Mouse (Mus musculus) c-Kit-positive CD71-positive TER-119-negative erythroid progenitor cells, embryonic 14.5 days (primary cell): ENCODE results near the gene Ptprt.

ENCODE experiments used
- DNase-seq: peaks from one replicate; pipeline ENCODE4 v3.0.0-alpha.2; 2013; ENCODE audit warnings: low read depth

The Ptprt gene

DNA sequence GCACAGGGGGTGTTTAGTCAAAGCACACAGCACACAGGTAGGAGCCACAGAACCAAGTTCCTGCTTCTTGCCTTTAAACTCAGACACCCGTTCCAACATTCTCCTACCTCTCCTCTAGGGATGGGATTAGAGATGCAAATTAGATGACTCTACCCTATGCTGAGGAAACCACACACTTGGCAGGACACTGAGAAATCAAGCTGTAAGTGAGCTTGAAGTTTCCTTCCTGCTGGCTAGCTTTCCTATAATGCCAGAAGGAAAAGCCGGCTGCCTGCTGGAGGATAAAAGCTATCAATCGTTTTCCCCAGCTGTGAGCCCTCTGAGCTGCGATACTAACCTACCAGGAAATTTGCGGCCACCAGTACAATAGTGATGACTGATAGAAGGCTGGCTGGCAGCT lies 999.0 kb downstream of the Ptprt start:
- DNase-seq, result no peak

DNA sequence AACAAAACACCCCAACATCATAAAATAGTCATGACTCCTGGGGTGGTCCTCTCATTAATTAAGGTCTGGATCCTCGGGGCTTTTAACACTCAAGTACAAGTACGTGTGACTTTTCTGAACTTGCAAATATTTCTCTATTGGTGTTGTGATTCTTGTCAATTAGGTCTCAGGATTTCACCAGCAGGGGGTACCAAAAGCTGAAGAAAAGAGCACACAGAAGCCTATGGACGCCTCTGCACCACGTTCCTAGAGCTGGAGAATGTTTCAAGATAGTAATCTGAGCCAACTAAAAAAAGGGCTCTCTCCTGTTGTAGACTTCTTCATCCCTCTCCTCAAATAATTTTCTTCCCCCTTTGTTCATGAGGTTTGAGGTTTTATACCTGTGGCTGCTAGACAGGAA lies 1000.1 kb downstream of the Ptprt start:
- no peak for DNase-seq

DNA sequence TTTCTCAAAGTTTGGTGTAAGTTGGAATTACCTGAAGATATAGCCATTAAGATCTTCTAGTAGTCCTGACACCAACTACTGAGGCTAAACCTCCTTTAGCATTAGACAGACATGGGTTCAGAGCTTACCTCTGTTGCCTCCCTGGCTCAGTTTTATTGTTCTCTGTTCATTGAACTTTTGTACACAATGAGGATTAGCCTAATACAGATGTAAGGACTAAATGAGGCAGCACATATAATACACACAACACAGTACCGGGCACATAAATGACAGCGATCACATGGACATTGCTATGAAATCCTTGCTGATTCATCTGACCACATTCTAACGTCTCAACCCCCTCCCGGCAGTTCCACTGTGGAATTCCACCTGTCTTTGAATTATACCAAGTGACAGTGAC lies 1003.9 kb downstream of the Ptprt start:
- no peak for DNase-seq

DNA sequence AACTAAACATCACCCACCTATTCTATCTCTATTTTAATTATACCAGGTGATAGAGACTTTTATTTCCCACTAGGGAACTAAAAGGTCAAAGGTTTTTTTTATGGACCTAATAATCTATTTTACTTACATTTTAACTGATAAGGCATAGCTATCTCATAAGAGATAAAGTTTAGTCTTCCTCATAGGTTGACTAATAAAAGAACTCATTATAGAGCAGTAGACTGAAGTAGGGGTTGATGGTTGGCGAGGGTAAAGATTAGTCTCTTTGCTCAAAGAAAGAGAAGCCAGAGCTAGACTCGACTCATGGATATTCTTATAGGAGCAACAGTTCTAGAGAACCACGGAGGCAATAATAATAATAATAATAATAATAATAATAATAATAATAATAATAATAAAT lies 1004.3 kb downstream of the Ptprt start:
- DNase-seq, result no peak

DNA sequence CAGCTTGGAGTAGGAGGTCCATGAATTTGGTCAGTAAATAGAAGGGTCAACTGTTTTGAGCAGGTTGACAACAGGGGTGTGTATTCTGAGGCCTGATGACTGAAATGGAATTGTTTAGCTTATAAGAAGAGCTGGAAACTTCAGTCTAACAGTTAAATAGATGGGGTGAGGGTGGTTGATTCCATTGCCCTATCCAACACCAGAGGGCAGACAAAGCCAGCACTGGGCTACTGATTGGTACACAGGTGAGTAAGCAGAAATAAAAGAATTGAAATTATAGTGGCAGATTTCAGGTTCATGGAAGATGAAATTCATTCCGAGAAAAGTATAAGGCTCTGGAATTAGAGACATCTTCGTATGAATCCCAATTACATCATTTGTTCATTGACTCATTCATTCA lies 1020.1 kb downstream of the Ptprt start:
- DNase-seq, result no peak

DNA sequence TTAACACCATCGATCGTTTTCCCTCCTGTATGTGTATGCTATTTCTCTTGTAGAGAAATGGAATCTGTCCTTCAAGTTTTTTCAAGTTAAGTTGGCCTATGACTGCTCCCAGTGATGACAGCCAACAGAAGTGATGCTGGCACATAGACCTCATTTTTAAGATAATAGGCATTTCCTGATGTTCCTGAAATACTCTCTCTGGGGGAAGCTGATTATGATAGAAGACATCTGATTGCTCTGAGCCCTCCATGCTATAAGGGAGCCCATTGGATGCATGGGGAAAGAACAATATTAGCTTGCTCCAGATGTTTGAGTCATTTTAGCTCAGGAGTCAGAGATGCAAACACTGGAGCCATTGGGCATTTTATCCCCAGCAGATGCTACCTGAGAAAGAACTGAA lies 1026.9 kb downstream of the Ptprt start:
- DNase-seq, result no peak

DNA sequence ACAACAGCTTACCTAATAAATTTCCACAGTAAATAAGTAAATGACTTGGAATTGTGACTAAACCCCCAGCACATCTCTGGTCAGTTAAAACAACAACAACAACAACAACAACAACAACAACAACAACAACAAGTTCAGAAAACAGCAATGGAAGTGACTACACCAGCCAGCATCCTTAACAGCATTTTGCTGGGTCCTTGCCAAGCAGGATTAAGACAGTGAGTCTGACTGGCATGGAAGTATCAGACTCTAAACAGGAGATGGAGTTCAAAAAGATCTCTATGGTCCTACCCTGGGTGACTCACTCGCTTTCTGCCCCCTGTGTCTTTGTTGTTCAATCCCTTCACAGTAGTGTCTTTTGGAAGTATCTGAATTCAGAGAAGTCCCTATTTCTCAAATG lies 1035.1 kb downstream of the Ptprt start:
- DNase-seq, result no peak

DNA sequence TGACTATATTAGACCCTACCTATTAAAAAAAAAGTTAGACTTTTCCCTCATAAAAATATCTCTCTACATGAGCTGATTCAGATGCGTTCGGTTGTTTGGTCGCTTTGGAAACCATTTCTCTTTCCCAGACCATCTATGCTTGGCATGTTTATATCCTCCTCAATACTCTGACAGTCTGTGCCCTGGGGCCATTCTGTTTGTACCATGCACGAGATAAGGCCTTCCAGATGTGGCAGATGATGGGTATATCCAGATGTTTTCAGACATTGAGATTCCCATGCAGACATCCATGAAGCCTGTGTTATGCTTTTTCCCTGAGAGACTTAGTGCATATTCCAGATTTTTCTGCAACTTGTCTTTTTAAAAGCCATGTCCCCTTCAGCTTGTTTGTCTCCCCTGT lies 1052.5 kb downstream of the Ptprt start:
- DNase-seq, result no peak

DNA sequence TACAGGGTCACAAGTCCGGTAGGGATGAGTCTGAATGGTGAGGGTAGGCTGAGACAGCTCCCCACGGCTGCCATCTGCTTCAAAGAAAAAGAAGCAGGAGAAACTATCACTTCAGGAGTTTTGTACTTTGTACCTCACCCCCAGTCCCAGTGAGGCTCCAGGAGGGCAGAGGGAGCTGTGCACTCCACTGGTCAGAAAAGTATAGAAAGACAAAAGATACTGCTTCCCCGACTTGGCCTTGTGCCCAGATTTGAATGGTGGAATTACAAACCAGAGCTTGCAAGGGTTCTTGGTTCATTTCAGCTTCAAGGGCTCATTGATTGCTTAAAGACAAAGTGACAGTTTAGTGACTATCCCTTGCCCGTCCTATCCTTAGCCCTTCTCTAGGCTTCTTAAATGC lies 1053.6 kb downstream of the Ptprt start:
- DNase-seq, result no peak

DNA sequence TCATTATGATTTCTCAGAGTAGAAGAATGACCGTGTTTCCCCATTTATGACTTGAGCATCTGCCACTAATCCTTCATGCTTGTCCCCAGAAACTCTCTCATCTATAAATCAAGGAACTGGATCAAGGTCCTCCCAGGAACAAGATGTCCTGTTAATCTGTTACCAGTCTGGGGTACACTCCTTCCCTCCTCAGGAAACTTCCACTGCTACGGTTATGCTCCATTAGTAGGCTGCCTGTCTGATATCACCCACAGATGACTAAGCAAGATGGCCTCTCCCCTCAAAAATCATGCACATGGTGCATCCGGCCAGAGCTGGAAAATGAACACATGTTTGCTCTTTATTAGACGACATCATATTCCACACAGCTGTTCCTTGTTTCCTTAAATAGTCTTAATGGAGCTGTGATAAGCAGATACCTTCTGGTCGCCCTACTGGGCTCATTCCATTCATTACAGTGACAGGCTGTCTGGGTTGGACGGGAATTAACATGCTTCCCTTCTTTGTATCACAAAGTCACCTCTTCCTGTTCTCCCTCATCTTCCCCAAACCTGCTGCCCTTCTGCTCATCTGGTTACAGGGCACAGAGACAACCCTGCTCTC lies 1060.6 kb downstream of the Ptprt start:
- DNase-seq, result no peak

DNA sequence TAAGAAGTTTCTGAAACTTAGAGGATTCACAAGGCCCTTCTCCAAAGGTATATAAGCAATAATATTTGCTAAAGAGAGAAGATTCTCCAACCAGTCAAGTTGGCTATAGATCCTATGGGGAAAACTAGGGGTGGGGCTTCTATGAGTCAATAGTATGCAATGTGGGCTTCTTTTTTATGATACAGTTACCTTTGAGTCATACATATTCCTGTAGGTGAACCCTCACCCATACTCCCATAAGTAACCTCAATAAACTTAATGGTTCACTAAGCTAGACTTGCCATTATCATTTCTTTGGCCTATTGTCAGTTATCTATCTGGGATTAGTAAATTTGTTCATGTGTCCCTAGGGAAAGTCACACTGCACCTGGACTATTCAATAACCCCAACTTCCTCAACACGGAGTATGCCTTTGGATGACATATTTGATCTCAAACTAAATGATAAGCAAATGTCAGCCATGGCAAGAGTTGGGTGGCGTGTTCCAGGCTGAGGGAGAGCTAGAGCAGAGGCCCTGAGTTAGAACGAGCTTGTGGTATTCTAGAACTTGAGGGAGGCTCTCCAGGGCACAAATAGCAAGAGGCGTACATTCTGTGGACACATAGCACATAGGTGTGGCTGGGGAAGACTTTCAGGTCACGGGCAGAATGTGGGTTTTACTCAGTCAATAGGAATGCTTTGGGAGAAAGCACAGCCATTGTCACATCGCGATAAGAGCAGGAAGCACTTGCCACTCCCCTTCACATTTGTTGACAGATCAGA lies 1067.4 kb downstream of the Ptprt start:
- DNase-seq, result no peak

DNA sequence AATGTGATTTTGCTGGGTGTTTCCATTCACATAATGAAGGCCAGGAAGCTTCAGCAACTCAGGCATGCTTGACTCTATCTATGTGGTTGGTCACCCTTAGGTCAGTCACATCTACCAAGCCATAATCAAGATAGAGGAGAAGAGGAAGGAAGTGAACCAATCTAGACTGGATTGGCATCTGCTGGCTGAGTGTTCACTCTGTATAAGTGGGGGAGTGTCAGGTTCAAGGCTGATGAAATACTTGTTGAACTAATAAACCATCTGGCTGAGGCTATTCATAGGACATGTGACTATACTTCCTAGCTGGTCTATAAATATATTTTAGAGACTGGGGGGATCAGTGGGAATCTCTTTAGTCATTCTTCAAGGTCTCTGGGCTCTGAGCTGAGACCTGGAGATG lies 1086.5 kb downstream of the Ptprt start:
- DNase-seq, result no peak

DNA sequence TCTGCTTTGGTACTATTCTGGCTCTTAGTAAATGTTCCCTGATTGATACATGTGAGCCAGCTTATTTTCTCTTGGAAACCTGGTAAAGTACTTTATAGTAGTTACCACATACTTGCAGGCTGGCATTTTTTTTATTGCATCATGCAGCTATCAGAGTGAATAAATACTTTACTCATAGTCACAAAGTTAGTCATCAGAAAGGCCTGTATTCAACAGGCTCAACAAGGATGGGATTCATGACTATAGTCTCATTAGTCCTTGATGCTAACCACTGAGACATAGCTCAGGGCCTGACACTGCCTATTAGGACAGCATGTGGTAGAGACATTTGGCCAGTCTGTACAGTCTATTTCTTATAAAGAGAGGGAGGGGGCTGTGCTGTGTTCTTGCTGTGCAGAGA lies 1088.7 kb downstream of the Ptprt start:
- no peak for DNase-seq

DNA sequence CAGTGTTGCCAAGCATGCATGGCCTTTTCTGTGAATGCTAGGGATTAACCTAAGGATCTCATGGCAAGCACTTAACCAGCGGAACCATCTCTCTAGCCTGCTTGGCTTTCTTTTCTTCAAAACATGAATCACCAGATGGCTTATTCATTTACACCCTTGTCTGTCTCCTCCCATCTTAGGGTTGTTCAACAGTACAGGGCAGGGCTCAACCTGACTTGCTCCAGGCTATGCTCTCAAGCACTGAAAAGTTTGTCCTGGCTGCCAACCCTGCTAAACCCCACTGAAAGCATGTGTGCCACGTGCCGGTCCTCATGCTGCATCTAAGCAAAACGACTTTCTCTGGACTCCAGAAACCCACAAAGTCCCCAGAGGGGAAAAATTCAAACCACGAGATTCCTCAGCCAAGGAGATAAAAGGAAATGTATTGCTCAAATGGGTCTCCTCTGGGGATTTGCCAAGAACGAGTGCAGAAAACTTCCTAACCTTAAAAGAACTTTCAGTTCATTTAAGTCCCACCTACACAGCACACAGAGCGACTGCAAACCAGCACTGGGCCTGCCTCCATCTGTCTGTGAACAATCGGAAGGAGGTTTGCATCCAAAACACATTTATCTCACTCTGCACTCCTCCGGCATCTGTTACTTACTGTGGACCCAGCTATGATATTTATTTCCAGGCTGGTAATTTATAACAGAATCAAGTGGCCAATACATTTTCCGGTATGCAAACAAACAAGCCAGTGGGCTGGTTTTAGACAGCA lies 1090.5 kb downstream of the Ptprt start:
- no peak for DNase-seq

DNA sequence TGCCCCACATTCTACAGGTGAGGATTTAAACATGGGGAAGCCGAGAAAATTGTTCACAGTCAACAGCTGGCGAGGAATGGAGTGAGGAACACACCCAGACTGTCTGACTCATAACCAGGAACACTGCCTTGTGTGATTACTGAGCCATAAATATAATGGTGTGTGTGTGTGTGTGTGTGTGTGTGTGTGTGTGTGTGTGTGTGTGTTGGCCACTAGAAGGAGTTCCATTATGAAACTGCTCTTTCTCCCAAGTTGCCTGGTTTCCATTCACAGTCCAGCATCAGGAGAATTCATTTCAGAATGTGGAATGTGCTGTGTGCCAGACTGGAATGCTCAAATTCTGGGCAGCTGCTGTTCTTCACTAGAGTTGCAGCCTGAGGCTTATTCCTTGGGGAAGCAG lies 1099.4 kb downstream of the Ptprt start:
- no peak for DNase-seq

DNA sequence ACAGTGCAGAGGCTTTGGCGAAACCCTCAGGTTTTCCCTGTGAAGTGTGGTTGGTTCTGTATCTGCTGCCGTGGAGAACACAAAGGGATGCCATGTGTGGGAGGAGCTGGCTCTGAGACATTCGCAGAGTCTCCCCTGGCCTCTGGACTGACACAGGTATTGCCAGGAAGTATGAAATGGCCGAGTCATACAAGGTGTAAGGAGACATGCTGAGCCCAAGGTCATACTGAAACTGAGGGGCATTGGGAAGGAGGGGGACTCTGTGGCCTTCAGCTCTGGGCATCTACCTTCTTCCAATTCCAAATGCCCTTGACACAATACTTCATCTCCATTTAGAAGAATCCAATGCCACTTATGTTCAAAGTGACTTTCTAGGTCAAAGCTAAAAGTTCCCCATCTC lies 1103.1 kb downstream of the Ptprt start:
- no peak for DNase-seq

DNA sequence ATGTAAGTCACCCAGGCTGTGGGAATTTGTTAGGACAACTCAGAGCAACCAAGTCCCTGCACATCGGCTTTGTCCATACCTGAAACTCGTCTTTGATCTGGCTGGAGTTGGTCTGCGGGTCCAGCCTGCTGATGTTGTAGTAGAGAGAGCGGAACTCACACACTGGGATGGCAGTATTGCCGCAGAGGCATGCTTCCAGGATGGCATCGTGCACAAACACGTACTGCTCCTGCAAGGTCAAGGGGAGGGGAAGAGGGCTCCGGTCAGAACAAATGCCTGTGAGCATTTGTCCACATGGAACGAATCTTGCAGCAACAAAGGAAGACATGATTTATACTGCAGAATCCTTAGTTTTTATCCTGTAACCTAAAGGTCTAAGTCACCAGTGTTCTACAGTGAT lies 1107.3 kb downstream of the Ptprt start:
- DNase-seq, result no peak

DNA sequence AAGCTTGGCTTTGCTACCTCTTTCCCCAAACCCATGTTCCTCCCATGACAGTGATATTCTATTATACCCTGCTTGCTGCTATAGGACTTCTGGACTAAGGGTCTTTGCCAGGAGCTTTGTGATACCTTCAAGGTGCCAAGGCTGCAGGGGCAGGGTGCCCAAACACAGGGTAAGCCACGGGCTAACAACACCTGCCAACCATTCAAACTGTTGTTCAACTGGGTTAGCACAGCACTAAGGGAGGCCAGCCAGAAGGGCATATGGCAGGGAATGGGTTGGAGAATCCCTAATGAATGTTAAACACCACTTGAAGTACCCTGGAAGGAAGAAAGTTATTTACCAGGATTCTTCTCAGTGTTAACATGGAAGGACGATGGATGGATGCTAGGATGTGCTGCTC lies 1108.9 kb downstream of the Ptprt start:
- no peak for DNase-seq

DNA sequence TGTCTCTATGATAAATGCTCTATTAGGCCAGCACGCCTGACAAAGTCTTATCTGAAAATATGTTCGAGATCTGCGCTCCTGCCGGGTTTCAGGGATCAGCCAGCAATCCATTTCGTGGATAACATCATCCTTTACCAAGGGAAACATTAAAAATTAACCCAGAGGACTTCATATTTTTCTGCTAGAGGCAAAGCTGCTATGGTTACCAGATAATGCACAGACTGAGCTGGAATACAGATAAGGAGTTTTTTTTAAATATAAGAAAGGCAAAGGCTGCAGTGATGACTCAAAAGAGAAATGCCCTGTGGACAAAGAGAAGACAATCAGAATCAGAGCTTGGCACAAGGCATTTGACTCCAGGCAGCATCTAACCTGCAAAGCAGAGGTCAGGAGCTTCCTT lies 1111.4 kb downstream of the Ptprt start:
- DNase-seq, result no peak

DNA sequence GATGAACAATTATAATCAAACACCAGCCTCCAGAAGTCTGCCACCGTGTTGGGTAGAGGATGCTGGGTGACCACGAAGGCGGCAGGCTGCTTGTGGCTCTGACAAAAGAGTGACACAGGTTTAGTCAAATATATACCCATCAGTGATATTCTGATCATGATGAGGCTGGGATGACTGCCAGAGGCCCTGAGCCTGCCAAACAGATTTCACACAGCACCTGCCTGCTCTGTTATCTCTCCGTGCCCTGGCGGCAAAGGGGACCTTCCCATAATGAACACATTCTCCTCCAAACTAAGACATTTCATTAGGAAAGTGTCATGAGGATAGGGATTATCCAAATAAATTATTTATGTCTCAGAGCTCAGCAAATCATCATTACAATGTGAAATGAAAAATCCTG lies 1113.6 kb downstream of the Ptprt start:
- DNase-seq, result no peak

DNA sequence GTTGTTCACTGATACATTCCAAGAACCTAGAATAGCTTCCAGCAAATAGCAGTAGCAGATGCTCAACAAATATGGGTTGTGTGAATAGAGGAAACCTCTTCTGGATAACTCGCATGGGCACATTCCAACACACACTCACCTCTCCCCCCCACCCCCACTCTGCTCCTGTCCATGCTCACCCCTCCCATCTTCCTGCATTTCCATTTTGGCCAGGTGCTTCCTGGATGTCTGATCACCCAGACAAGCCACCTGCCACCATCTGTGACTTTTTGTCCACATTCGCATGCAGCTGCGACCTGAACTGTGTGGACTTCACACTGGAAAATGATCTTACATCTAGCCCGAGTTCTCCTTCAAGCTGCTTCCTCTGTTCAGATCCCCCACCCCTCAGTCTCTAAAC lies 1115.5 kb downstream of the Ptprt start:
- DNase-seq, result no peak

DNA sequence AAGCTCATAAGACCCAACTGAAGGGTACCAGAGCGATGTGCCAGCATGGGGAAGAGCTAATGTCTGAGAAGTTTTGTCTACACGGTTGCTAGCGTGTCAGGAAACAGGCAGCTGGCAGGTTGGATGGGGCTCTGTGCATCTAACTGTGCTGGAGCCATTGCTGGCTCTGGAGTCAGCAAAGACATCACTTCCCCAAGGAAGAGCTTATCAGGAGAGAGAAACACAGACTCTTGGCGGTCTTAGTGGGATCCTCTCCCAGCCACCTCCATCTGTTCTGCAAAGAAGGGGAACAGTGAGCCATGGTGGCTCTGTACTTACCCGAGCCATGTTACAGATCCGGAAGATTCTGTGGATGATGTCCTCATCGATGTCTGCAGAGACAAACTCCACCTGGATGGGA lies 1126.8 kb downstream of the Ptprt start:
- DNase-seq, result no peak

DNA sequence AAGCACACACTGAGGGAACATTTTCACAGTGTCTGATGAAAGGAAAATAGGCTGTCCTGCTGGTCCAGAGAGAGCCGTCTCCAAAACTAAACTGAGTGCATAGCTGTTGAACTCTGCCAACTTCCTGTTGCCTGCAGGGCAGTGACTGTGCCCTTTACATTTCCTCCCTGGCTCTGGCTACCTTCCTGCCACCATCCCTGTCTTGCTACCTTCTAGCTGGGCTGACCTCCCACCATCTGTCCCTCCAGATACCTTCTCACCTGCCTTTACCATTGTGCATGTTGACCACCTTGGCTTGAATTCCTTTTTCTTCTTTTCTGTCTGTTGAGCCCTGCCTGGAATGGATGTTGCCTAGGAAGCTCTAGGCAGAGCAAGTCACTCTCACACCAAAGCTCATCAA lies 1133.8 kb downstream of the Ptprt start:
- DNase-seq, result no peak

DNA sequence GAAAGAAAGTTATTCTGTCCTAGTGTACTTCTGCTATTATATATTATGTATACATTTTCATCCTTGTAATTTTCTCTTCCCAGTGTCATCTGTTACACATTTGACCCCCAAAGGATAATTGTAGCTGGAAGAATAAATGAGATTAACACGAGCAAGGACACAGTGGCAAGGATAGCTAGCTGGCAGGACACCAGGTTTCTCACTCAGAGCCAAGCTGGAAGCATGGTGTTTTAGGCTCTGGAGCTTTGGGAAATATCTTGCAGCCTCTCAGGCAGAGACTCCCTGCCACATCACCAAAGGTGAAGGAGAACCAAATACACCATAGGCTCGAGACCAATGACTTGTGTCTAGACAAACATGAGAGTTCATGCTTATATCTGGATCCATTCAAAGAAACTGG lies 1141.3 kb downstream of the Ptprt start:
- no peak for DNase-seq
